ENCODE assay signal across 27 mouse cellular contexts in genomic region chr12:71961671-71962070, GRCm38 (mm10).
"Had no signal": no experiment of that assay in that cellular context is flagged by ENCODE, and none has a peak within 500 bp of the region (broad histone marks: within the 10 kb centered on the region; RNA-seq: fewer than 3 reads in every experiment).

No protein-coding gene starts in this region.

- H3K4me2 ChIP-seq: heart, embryonic 11.5 days; heart, embryonic 13.5 days; hindbrain, embryonic 13.5 days; hindbrain, embryonic 15.5 days; kidney, embryonic 15.5 days; limb, embryonic 12.5 days; liver, embryonic 11.5 days; liver, embryonic 13.5 days; liver, embryonic 15.5 days had no signal

- H3K27ac ChIP-seq: gastrocnemius, adult 2 months; heart, embryonic 13.5 days; hindbrain, embryonic 13.5 days; hindbrain, embryonic 15.5 days; hindbrain, postnatal 0 days; kidney, embryonic 15.5 days; kidney, postnatal 0 days; left cerebral cortex, adult 2 months; limb, embryonic 10.5 days; limb, embryonic 12.5 days; liver, embryonic 13.5 days; liver, embryonic 15.5 days had no signal

- H3K27me3 ChIP-seq: heart, embryonic 13.5 days; hindbrain, embryonic 13.5 days; hindbrain, embryonic 15.5 days; kidney, embryonic 15.5 days; limb, embryonic 12.5 days; liver, embryonic 13.5 days; liver, embryonic 15.5 days had no signal

- H3K4me1 ChIP-seq: kidney, embryonic 15.5 days; limb, embryonic 10.5 days; limb, embryonic 12.5 days; liver, embryonic 13.5 days; liver, embryonic 15.5 days had no signal

- H3K9me3 ChIP-seq: heart, embryonic 13.5 days; hindbrain, embryonic 13.5 days; hindbrain, embryonic 15.5 days; kidney, embryonic 15.5 days; limb, embryonic 10.5 days; limb, embryonic 12.5 days; liver, embryonic 13.5 days; liver, embryonic 15.5 days had no signal

- ATAC-seq: hindbrain, postnatal 0 days; intestine, embryonic 16.5 days; liver, postnatal 0 days had no signal

- H3K36me3 ChIP-seq: limb, embryonic 10.5 days had no signal

- H3K4me3 ChIP-seq: gastrocnemius, adult 2 months; heart, embryonic 13.5 days; hindbrain, embryonic 13.5 days; hindbrain, embryonic 15.5 days; kidney, embryonic 15.5 days; left cerebral cortex, adult 2 months; limb, embryonic 10.5 days; limb, embryonic 12.5 days; liver, embryonic 13.5 days; liver, embryonic 15.5 days had no signal

- H3K9ac ChIP-seq: heart, embryonic 13.5 days; hindbrain, embryonic 13.5 days; hindbrain, embryonic 15.5 days; kidney, embryonic 15.5 days; limb, embryonic 12.5 days; liver, embryonic 13.5 days; liver, embryonic 15.5 days; liver, postnatal 0 days had no signal

- DNase-seq: gastrocnemius, adult 2 months; gastrocnemius, postnatal 10 days; gastrocnemius, postnatal 25 days; heart, adult 18-20 months; heart, postnatal 36 days; kidney, adult 11 months; kidney, adult 2 months; kidney, adult 9 months; kidney, postnatal 25 days; kidney, postnatal 4 days; layer of hippocampus, adult 9-11 months; liver; liver, embryonic 13.5 days; liver, postnatal 0 days had no signal
